Mouse (Mus musculus) heart, embryonic 15.5 days (tissue): ENCODE measurements around the gene Ccdc65. TPM values are rescaled to one million over a fixed set of nuclear protein-coding genes. Genes with fewer than 3 reads are reported as not detected.

Source experiments
- ATAC-seq: fragments of 200-750 bp; cut with Nextera tagmentation; replicated peaks from 2 replicates; pipeline ENCODE4 v1.8.0; 2017; ENCODE audit warnings: low read depth, moderate TSS enrichment; ENCODE audit not compliant: insufficient number of reproducible peaks, insufficient read depth, low FRiP score
- H3K27ac ChIP-seq: fragments of 300-500 bp; sonication (generic); 2 replicates; pipeline ENCODE4 v1.5.1; 2015; ENCODE audit warnings: mild to moderate bottlenecking, inconsistent platforms
- H3K27me3 ChIP-seq: fragments of 300-500 bp; sonication (generic); 2 replicates; pipeline ENCODE4 v1.6.1; 2015; ENCODE audit warnings: inconsistent platforms
- H3K36me3 ChIP-seq: fragments of 300-500 bp; sonication (generic); 2 replicates; pipeline ENCODE4 v1.6.1; 2015; ENCODE audit warnings: mild to moderate bottlenecking, inconsistent platforms
- H3K4me1 ChIP-seq: fragments of 300-500 bp; sonication (generic); replicated peaks from 2 replicates; pipeline ENCODE4 v1.6.1; 2015; ENCODE audit warnings: inconsistent platforms
- H3K4me2 ChIP-seq: fragments of 300-500 bp; sonication (generic); 2 replicates; pipeline ENCODE4 v1.6.1; 2015; ENCODE audit warnings: inconsistent platforms, mild to moderate bottlenecking, moderate library complexity
- H3K4me3 ChIP-seq: fragments of 300-500 bp; sonication (generic); 2 replicates; pipeline ENCODE4 v1.5.1; 2015; ENCODE audit warnings: mild to moderate bottlenecking, inconsistent platforms
- H3K9ac ChIP-seq: fragments of 300-500 bp; sonication (generic); 2 replicates; pipeline ENCODE4 v1.6.1; 2015; ENCODE audit warnings: mild to moderate bottlenecking, inconsistent platforms
- H3K9me3 ChIP-seq: fragments of 300-500 bp; sonication (generic); replicated peaks from 2 replicates; pipeline ENCODE4 v1.6.1; 2016; ENCODE audit warnings: inconsistent platforms
- WGBS: fragments of 180-500 bp; shearing (Covaris S2); methylation state at CpG from one replicate; pipeline ENCODE4 v1.1.7; 2015; ENCODE audit warnings: mixed read lengths; 5-methylcytosine and 5-hydroxymethylcytosine counted together
- polyA plus RNA-seq: library from polyadenylated mRNA; unstranded; fragments of >200 nt; fragmentation: Nextera tagmentation; extraction: Ambion mirVana; gene quantifications from 2 replicates; pipeline ENCODE4 v1.2.1, GENCODE M21; 2015

The Ccdc65 gene
- polyA plus RNA-seq, 1 experiment from 2014 or later: 1.0 TPM

GRCm38 (mm10) chr15:98727443-98728321, 19.7 kb downstream of the Ccdc65 start, which contains the start of gene Fkbp11:
TSS of gene Fkbp11 (minus strand) at chr15:98728198.
- Histone ChIP-seq H3K9ac (peak within 1 kb of the TSS; percentile 66), H3K4me1 (peaks cover 18% of the 10 kb centered on the region), H3K9me3 (no peaks in the 10 kb centered on the region), H3K4me2 (peak within 1 kb of the TSS; percentile 96), H3K27me3 (peaks cover 11% of the 10 kb centered on the region), H3K27ac (0 out of 2 replicates have a peak within 1 kb of the TSS, but pooled peaks have one; percentile 14), H3K4me3 (peak within 1 kb of the TSS; percentile 67), H3K36me3 (no peaks in the 10 kb centered on the region)
- under 1% methylated on average over 39 of the region's 39 CpGs for WGBS
- peak; percentile 75 for ATAC-seq

GRCm38 (mm10) chr15:98728366-98728765, 20.4 kb downstream of the Ccdc65 start:
- Histone ChIP-seq H3K4me2 (peak overlapping the region; percentile 96), H3K4me3 (peak overlapping the region; percentile 67; the same call in 1 of the 2 replicates), H3K27ac (no peak overlapping the region), H3K9me3 (no peaks in the 10 kb centered on the region), H3K4me1 (peaks cover 21% of the 10 kb centered on the region), H3K36me3 (no peaks in the 10 kb centered on the region), H3K27me3 (peaks cover 11% of the 10 kb centered on the region), H3K9ac (no peak overlapping the region)
- WGBS: 35% methylated on average over 9 of the region's 9 CpGs
- no peak for ATAC-seq

GRCm38 (mm10) chr15:98729791-98730545, 22.0 kb downstream of the Ccdc65 start:
- H3K4me3 ChIP-seq: no peak overlapping the region
- H3K4me1 ChIP-seq: peaks cover 29% of the 10 kb centered on the region
- ATAC-seq: no peak
- H3K9me3 ChIP-seq: no peaks in the 10 kb centered on the region
- no peak overlapping the region for H3K9ac ChIP-seq
- 62% methylated on average over 7 of the region's 7 CpGs for WGBS
- 0 out of 2 replicates have a peak, but pooled peaks cover 6% of the 10 kb centered on the region for H3K27me3 ChIP-seq
- H3K27ac ChIP-seq: no peak overlapping the region
- no peak overlapping the region for H3K4me2 ChIP-seq
- H3K36me3 ChIP-seq: no peaks in the 10 kb centered on the region

DNA sequence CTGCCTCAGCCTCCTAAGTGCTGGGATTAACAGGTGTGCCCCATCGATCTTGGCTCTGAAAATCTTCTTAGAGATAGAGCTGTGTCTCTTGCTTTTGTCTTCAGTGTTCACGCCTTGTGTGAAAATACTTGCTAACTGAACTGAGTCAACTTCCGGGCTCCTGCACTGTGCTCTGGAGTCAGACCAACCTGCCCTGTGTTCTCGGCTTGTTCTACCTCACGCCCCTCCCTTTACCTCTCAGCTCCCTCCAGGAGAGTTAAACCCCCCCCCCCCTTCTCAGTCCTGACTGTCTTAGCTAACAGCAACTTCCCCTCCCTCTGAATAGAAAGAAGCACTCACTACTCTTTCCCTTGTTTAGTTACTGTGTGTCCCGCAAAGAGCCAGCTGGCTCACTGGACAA, 22.8 kb downstream of the Ccdc65 start:
- peaks cover 29% of the 10 kb centered on the region for H3K4me1 ChIP-seq
- H3K9ac ChIP-seq: no peak overlapping the region
- ATAC-seq: no peak
- 0 out of 2 replicates have a peak, but pooled peaks cover 6% of the 10 kb centered on the region for H3K27me3 ChIP-seq
- H3K4me3 ChIP-seq: no peak overlapping the region
- H3K4me2 ChIP-seq: no peak overlapping the region
- 73% methylated on average over 6 of the region's 6 CpGs for WGBS
- peaks cover 6% of the 10 kb centered on the region; the same call in 1 of the 2 replicates for H3K36me3 ChIP-seq
- no peak overlapping the region for H3K27ac ChIP-seq
- H3K9me3 ChIP-seq: no peaks in the 10 kb centered on the region

DNA sequence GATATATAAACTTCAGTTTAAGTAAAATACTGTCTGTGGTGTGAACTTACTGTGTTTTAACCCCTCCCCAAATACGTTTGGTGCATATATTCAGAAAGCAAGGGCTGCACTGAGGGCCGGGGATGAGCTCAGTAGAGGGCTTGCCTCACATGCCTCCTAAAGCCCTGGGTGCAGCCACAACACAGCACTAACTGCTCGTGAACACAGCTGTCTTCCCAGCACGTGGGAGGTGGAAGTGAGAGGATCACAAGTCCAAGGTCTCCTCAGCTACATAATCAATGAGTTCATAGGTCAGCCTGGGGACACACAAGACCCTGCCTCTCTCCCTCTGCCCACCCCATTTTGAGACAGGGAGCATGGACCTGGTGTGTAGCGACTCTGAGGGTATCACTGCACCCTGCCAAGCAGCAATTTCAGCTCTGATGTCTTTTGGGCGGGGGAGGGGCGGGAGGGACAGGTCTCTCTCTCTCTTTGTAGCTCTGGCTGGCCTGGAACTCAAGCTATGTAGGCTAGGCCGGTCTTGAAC, 24.1 kb downstream of the Ccdc65 start:
- 63% methylated on average over 8 of the region's 8 CpGs for WGBS
- no peak overlapping the region for H3K4me2 ChIP-seq
- H3K4me3 ChIP-seq: no peak overlapping the region
- H3K4me1 ChIP-seq: peaks cover 23% of the 10 kb centered on the region
- H3K27me3 ChIP-seq: 0 out of 2 replicates have a peak, but pooled peaks cover 6% of the 10 kb centered on the region
- H3K27ac ChIP-seq: no peak overlapping the region
- ATAC-seq: no peak
- H3K36me3 ChIP-seq: peaks cover 15% of the 10 kb centered on the region
- H3K9ac ChIP-seq: no peak overlapping the region
- H3K9me3 ChIP-seq: no peaks in the 10 kb centered on the region

- 39% methylated on average over 6 of the region's 6 CpGs for WGBS
- 0 out of 2 replicates have a peak, but pooled peaks cover 6% of the 10 kb centered on the region for H3K27me3 ChIP-seq
- H3K9ac ChIP-seq: no peak overlapping the region
- H3K4me1 ChIP-seq: peaks cover 15% of the 10 kb centered on the region
- H3K4me3 ChIP-seq: no peak overlapping the region
- no peak overlapping the region for H3K27ac ChIP-seq
- peaks cover 20% of the 10 kb centered on the region for H3K36me3 ChIP-seq
- H3K9me3 ChIP-seq: no peaks in the 10 kb centered on the region
- no peak overlapping the region for H3K4me2 ChIP-seq
- ATAC-seq: no peak
Measured at GRCm38 (mm10) chr15:98733370-98733769, 25.4 kb downstream of the Ccdc65 start.

- Histone ChIP-seq H3K27ac (no peak overlapping the region), H3K4me1 (peaks cover 15% of the 10 kb centered on the region), H3K4me2 (no peak overlapping the region), H3K9me3 (no peaks in the 10 kb centered on the region), H3K36me3 (peaks cover 25% of the 10 kb centered on the region), H3K9ac (no peak overlapping the region), H3K27me3 (0 out of 2 replicates have a peak, but pooled peaks cover 6% of the 10 kb centered on the region), H3K4me3 (no peak overlapping the region)
- WGBS: 67% methylated on average over 5 of the region's 5 CpGs
- no peak for ATAC-seq
Measured at GRCm38 (mm10) chr15:98733976-98734566, 26.1 kb downstream of the Ccdc65 start.

DNA sequence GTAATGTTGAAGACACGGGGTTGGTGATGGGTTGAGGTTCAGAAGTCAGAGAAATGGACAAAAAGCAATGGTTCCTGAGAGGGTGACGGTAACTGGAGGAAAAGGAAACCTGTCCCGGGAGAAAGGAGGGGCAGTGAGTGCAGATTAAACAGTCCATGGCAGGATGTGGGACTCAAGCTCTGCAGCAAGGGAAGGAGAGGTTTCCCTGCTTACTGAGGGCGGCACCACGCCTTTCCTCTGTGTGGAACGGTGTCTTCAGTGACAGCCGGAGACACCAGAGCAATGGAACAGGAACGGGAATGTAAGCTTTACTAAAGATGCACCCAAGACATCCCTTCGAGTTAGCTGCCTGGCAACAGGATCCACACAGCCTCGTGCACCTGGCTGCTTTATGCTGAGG, 28.5 kb downstream of the Ccdc65 start:
- no peak overlapping the region for H3K27ac ChIP-seq
- H3K36me3 ChIP-seq: peaks cover 48% of the 10 kb centered on the region
- no peaks in the 10 kb centered on the region for H3K27me3 ChIP-seq
- 87% methylated on average over 10 of the region's 10 CpGs for WGBS
- H3K9ac ChIP-seq: no peak overlapping the region
- H3K4me2 ChIP-seq: no peak overlapping the region
- ATAC-seq: no peak
- H3K4me3 ChIP-seq: no peak overlapping the region
- no peaks in the 10 kb centered on the region for H3K9me3 ChIP-seq
- peaks cover 15% of the 10 kb centered on the region for H3K4me1 ChIP-seq

DNA sequence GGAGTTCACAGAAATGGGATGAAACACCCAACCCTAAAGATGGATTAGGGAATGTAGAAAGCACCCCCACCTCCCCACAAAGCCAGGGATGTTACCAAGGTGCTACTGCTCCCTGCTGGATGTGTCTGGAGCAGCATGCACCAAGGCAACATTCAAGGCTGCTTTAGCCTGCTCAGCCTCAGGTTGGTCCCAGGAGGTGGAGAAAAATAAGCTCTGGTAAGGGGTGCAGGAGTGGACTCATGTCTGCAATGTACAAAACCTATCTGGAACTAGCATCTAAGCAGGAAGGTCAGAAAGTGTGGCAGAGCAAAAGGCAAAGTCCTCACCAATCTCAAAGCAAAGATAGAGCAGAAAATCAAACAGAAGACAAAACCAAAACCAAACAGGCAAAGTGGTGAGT, 29.9 kb downstream of the Ccdc65 start:
- Histone ChIP-seq H3K9ac (no peak overlapping the region), H3K36me3 (peaks cover 50% of the 10 kb centered on the region), H3K4me3 (no peak overlapping the region), H3K27me3 (no peaks in the 10 kb centered on the region), H3K27ac (no peak overlapping the region), H3K4me1 (peaks cover 15% of the 10 kb centered on the region), H3K9me3 (no peaks in the 10 kb centered on the region), H3K4me2 (no peak overlapping the region)
- no peak for ATAC-seq

DNA sequence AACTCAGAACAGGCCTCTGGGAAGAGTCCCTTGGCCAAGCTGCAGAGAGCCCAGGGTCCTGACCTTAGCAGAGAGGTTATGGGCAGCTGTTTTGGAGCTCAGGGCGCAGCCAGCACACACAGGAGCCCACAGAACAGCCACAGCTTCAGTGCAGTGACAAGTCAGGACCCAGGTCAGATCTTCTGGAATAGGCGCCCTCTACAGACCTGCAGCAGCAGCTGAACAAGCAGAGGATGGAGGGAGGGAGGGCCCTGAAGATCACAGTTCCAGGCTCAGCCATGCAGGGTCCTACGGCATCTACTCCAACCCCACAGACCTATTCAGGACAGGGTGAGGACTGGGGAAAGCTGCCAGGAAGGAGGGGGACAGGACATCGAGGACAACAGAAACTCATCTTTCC, 30.8 kb downstream of the Ccdc65 start:
- Histone ChIP-seq H3K4me3 (no peak overlapping the region), H3K27ac (no peak overlapping the region), H3K36me3 (peaks cover 50% of the 10 kb centered on the region), H3K4me1 (peaks cover 6% of the 10 kb centered on the region), H3K9ac (no peak overlapping the region), H3K9me3 (no peaks in the 10 kb centered on the region), H3K27me3 (no peaks in the 10 kb centered on the region), H3K4me2 (no peak overlapping the region)
- ATAC-seq: no peak
- WGBS: 69% methylated on average over 4 of the region's 4 CpGs

DNA sequence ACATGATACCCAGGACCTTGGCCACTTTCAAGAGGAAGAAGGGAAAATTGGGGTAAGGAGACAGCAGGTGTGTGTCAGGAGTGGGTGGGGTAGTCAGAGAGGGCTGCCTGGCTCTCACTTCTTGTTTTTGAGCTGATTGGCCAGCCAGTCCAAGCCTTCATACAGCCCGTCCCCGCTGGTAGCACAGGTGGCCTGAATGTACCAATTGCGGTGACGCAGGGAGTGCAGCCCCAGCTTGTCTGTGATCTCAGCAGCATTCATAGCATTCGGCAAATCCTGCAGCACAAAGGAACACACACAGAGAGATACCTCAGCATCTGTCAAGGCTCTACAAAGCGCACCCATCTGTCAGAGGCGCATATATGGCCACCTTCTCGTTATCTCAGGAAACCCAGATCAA, 32.2 kb downstream of the Ccdc65 start:
- Histone ChIP-seq H3K4me2 (no peak overlapping the region), H3K9me3 (no peaks in the 10 kb centered on the region), H3K9ac (no peak overlapping the region), H3K36me3 (peaks cover 50% of the 10 kb centered on the region), H3K27me3 (no peaks in the 10 kb centered on the region), H3K4me3 (no peak overlapping the region), H3K27ac (no peak overlapping the region), H3K4me1 (peaks cover 9% of the 10 kb centered on the region)
- WGBS: 88% methylated on average over 8 of the region's 8 CpGs
- ATAC-seq: no peak
